Mouse (Mus musculus): ENCODE results near the gene Dnmt3a.

DNA sequence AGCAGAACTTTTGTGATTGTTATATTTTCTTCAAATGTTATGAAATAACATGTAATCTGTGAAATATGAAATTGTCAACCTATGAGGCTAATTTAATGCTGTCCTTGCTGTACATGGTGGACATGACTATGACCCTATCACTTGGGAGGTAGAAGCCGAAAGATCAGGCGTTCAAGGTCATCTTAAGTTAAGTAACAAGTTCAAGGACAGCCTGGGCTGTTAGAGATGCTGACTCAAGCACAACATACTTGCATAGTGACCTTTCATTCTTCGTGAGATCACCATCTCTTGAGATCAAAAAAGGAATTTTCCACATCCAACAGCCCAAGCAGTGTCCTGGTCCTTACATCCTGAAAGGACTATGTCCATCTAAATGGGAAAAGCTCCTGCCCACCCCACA lies 49.6 kb upstream of the Dnmt3a start:
- TF ChIP-seq EP300 (IDR thresholded peaks at IDR 0.05; ENCODE audit: low read depth) = no peak
- TF ChIP-seq CTCF (IDR thresholded peaks at IDR 0.05; ENCODE audit: low read depth) = no peak
